In the genomic region with DNA sequence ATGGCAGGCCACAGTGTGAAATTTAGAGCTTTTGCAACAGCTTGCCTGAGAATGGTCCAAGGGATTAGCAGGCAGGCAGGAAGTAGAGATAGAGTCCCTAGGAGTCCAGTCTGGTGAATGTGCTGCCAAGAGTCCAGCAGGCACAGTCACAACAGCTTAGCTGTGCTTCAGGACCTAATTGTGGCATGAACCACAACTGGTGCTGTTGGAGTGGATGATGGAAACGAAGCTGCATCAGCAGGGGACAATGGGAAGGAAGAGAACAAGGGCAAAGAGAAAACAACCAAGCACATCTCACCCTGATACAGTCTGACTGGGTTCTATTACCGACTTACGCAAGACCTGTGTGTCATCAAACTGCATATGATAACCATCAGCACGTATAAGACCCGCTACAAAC, we compare ENCODE assay signal across 20 mouse cellular contexts.
DNase-seq lines count a peak whose midpoint lies in the region; TF ChIP-seq lines count a peak whose summit lies in the region.
"Had no signal": no experiment of that assay in that cellular context is flagged by ENCODE, and none has a peak within 500 bp of the region (broad histone marks: within the 10 kb centered on the region; RNA-seq: fewer than 3 reads in every experiment).

No protein-coding gene starts in this region.

- no peak for TF ChIP-seq CTCF in cerebellum, adult 2 months (IDR thresholded peaks at IDR 0.05; ENCODE audit: borderline replicate concordance, insufficient read depth, low read depth, low read length)

- DNase-seq in heart, adult 11 months: peak; percentile 89
- no peak for DNase-seq in heart, postnatal 4 days
- DNase-seq in Muller cell, postnatal 12 days (ENCODE audit: inconsistent ontology term): peak; percentile 25
- DNase-seq in cerebellum, adult 2 months: peak; percentile 77 to 93
- peak; percentile 90 for DNase-seq in fat pad, adult 2 months (ENCODE audit: extremely low read depth, low read depth, low spot score)
- DNase-seq in layer of hippocampus, adult 11-12 months (ENCODE audit: low spot score): no peak
- no peak for DNase-seq in B cell, adult 2 months
- DNase-seq: gastrocnemius, postnatal 36 days; liver, embryonic 13.5 days; retina, postnatal 1 day; right cerebral cortex, postnatal 4 days; thymus, postnatal 36 days had no signal

- no peak overlapping the region for H3K4me3 ChIP-seq in cerebellum, adult 2 months (replicated peaks; ENCODE audit: insufficient read depth, low read depth, low read length)
- H3K4me3 ChIP-seq: embryonic facial prominence, embryonic 10.5 days; forebrain, embryonic 15.5 days; hindbrain, embryonic 10.5 days; kidney, embryonic 15.5 days; layer of hippocampus, adult 2 months; left cerebral cortex, adult 2 months; limb, embryonic 12.5 days; liver, embryonic 13.5 days; midbrain, embryonic 13.5 days had no signal

- H3K27ac ChIP-seq in cerebellum, adult 2 months (ENCODE audit: insufficient read depth, low read length): peak overlapping the region; percentile 81
- H3K27ac ChIP-seq: embryonic facial prominence, embryonic 10.5 days; forebrain, embryonic 15.5 days; hindbrain, embryonic 10.5 days; kidney, embryonic 15.5 days; layer of hippocampus, adult 2 months; left cerebral cortex, adult 2 months; limb, embryonic 12.5 days; liver, embryonic 13.5 days; midbrain, embryonic 13.5 days had no signal

- TF ChIP-seq POLR2A in cerebellum, adult 2 months (IDR thresholded peaks at IDR 0.05; ENCODE audit: borderline replicate concordance, insufficient read depth, low read length): no peak

- 51% methylated on average over 5 of the region's 5 CpGs for WGBS in cerebellum, adult 2 months

- peaks cover 8% of the 10 kb centered on the region for H3K4me1 ChIP-seq in cerebellum, adult 2 months (ENCODE audit: control insufficient read depth, insufficient read depth, low read length)
- H3K4me1 ChIP-seq: embryonic facial prominence, embryonic 10.5 days; forebrain, embryonic 15.5 days; hindbrain, embryonic 10.5 days; kidney, embryonic 15.5 days; limb, embryonic 12.5 days; liver, embryonic 13.5 days; midbrain, embryonic 13.5 days had no signal

- no peaks in the 10 kb centered on the region for H3K27me3 ChIP-seq in cerebellum, adult 2 months (ENCODE audit: control insufficient read depth, insufficient read depth, low read length)
- H3K27me3 ChIP-seq: forebrain, embryonic 15.5 days; kidney, embryonic 15.5 days; limb, embryonic 12.5 days; liver, embryonic 13.5 days; midbrain, embryonic 13.5 days had no signal

Comparison
In these comparisons a context has a peak if more than half of its experiments do, and no peak if none do; other contexts are left out.
1. DNase-seq: peak in heart, adult 11 months (single experiment), Muller cell, postnatal 12 days (single experiment), cerebellum, adult 2 months (2 of 2) and fat pad, adult 2 months (single experiment); none in heart, postnatal 4 days (single experiment), layer of hippocampus, adult 11-12 months (single experiment) and B cell, adult 2 months (0 of 2).